Mouse (Mus musculus) erythroid progenitor cell, adult 5-6 weeks (primary cell): Measurements from ENCODE around the gene Ndufb7. TPM values are rescaled to one million over a fixed set of nuclear protein-coding genes. Genes with fewer than 3 reads are reported as not detected.
A peak's percentile ranks its signal among the peaks of the same experiment; 100 is the strongest.
"Not testable (repeated sequence)": the region's sequence is repeated elsewhere in the genome, so short reads cannot be mapped to it uniquely, and the experiment has no call there.

ENCODE experiments used
- ATAC-seq: replicated peaks from 2 replicates; pipeline ENCODE4 v1.8.0; 2016; ENCODE audit warnings: moderate number of reproducible peaks, mild to moderate bottlenecking, moderate TSS enrichment, inconsistent platforms; ENCODE audit not compliant: poor library complexity, low FRiP score, severe bottlenecking
- total RNA-seq, 2 experiments: library from RNA; stranded (forward) in 1 of 2; stranded (reverse) in 1 of 2; fragments of 150-400 nt in 1 of 2; fragments of 186-747, 209-891 nt in 1 of 2; gene quantifications; 2 replicates each; pipeline versions ENCODE4 v1.2.3 to v1.2.4; 2015 to 2017; ENCODE audit warnings: low replicate concordance in 2 of 2

Ndufb7 gene
- total RNA-seq, 2 experiments from 2014 or later: 75.9 to 90.1 TPM

GRCm38 (mm10) chr8:83575561-83576515 lies 9.4 kb downstream of the Ndufb7 start:
- no peak for ATAC-seq

- ATAC-seq: no peak
Measured at GRCm38 (mm10) chr8:83576516-83576895, 10.0 kb downstream of the Ndufb7 start.

GRCm38 (mm10) chr8:83576921-83577320 lies 10.4 kb downstream of the Ndufb7 start:
- ATAC-seq: no peak

- no peak for ATAC-seq
Measured at GRCm38 (mm10) chr8:83577384-83577791, 10.9 kb downstream of the Ndufb7 start.

GRCm38 (mm10) chr8:83578131-83579055 lies 11.9 kb downstream of the Ndufb7 start:
- ATAC-seq: no peak

GRCm38 (mm10) chr8:83579676-83580075 lies 13.2 kb downstream of the Ndufb7 start:
- no peak for ATAC-seq

GRCm38 (mm10) chr8:83580826-83581225 lies 14.4 kb downstream of the Ndufb7 start:
- no peak for ATAC-seq

GRCm38 (mm10) chr8:83582226-83582625 lies 15.8 kb downstream of the Ndufb7 start:
- no peak for ATAC-seq

- ATAC-seq: no peak
Measured at GRCm38 (mm10) chr8:83583236-83583635, 16.8 kb downstream of the Ndufb7 start.

- ATAC-seq: no peak
Measured at GRCm38 (mm10) chr8:83584771-83585170, 18.3 kb downstream of the Ndufb7 start.

GRCm38 (mm10) chr8:83585333-83585732 lies 18.9 kb downstream of the Ndufb7 start:
- ATAC-seq: no peak

GRCm38 (mm10) chr8:83587644-83588043 lies 21.2 kb downstream of the Ndufb7 start:
- no peak for ATAC-seq

GRCm38 (mm10) chr8:83588886-83589285 lies 22.4 kb downstream of the Ndufb7 start:
- no peak for ATAC-seq

GRCm38 (mm10) chr8:83590488-83591023 lies 24.1 kb downstream of the Ndufb7 start:
- no peak for ATAC-seq

GRCm38 (mm10) chr8:83592682-83593081 lies 26.2 kb downstream of the Ndufb7 start:
- ATAC-seq: no peak

- peak; percentile 12 for ATAC-seq
Measured at GRCm38 (mm10) chr8:83593325-83594166, 27.1 kb downstream of the Ndufb7 start.

GRCm38 (mm10) chr8:83594167-83595049 lies 27.9 kb downstream of the Ndufb7 start:
- peak; percentile 94 for ATAC-seq

- ATAC-seq: not testable (repeated sequence)
Measured at GRCm38 (mm10) chr8:83595050-83595345, 28.5 kb downstream of the Ndufb7 start.

- no peak for ATAC-seq
Measured at GRCm38 (mm10) chr8:83596369-83596768, 29.9 kb downstream of the Ndufb7 start.
